ENCODE assay signal across 23 mouse cellular contexts in the genomic region with DNA sequence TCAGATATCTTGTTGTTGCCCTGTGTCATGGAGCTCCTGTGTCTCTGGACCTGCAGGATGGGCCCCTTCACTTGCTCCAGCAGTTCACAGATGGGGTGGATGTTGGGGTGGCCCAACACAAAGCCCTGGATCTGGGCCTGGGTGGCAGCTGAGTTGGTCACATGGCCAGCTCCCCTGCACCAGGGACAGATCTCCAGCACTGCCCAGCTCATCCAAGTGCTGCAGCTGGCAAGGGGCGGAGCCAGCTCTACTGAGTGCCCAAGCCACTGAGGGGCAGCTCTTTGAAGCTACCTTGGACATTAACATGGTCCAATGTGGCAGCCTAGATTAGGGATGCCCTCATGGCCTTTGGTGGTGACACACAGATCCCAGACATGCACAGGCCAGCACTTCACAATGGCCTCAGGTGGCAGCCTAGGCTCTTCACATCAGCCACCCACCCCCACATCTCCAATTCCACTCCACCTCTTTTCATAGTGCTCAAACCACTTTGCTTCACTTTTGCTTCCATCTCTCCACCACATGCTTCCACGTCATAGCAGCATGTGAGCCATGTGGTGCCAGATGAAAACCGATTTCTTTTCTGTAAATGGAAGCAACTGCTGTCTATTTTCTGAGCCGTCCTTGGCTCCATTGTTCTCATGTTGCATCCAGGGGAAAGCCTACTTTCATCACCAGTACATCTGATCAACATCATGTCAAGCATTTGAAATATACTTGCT. TPM values are rescaled to one million over a fixed set of nuclear protein-coding genes. Genes with fewer than 3 reads are reported as not detected.
DNase-seq lines count a peak whose midpoint lies in the region; ATAC-seq and TF ChIP-seq lines count a peak whose summit lies in the region.
"Had no signal": no experiment of that assay in that cellular context is flagged by ENCODE, and none has a peak within 500 bp of the region (broad histone marks: within the 10 kb centered on the region; RNA-seq: fewer than 3 reads in every experiment).

No protein-coding gene starts in this region.

- no peak overlapping the region for H3K4me3 ChIP-seq in intestine, embryonic 16.5 days (ENCODE audit: low read length)
- H3K4me3 ChIP-seq in intestine, postnatal 0 days (ENCODE audit: low read depth, low read length), result no peak overlapping the region
- no peak overlapping the region for H3K4me3 ChIP-seq in lung, embryonic 16.5 days (ENCODE audit: low read length)
- no peak overlapping the region for H3K4me3 ChIP-seq in lung, adult 2 months (replicated peaks; ENCODE audit: extremely low read depth, low read depth, low read length)
- H3K4me3 ChIP-seq in bone marrow macrophage, adult 2 months (ENCODE audit: insufficient read depth, low read length), result no peak overlapping the region
- no peak overlapping the region for H3K4me3 ChIP-seq in hindbrain, embryonic 10.5 days
- H3K4me3 ChIP-seq: embryonic facial prominence, embryonic 12.5 days; erythroblast, embryonic 14.5 days; forebrain, embryonic 13.5 days; hindbrain, embryonic 13.5 days; megakaryocyte, embryonic 14.5 days; midbrain, embryonic 15.5 days; myocyte had no signal

- H3K4me1 ChIP-seq in intestine, embryonic 16.5 days (ENCODE audit: control insufficient read depth, insufficient read depth, low read length), result 0 out of 2 replicates have a peak, but pooled peaks cover 2% of the 10 kb centered on the region
- no peaks in the 10 kb centered on the region for H3K4me1 ChIP-seq in intestine, postnatal 0 days (replicated peaks; ENCODE audit: control insufficient read depth, insufficient read depth, low read length)
- peaks cover 3% of the 10 kb centered on the region; the same call in 1 of the 2 replicates for H3K4me1 ChIP-seq in lung, embryonic 16.5 days (replicated peaks; ENCODE audit: control insufficient read depth, insufficient read depth, low read length)
- H3K4me1 ChIP-seq in lung, adult 2 months (ENCODE audit: control insufficient read depth, insufficient read depth, low read length), result peaks cover 3% of the 10 kb centered on the region
- peaks cover 67% of the 10 kb centered on the region for H3K4me1 ChIP-seq in bone marrow macrophage, adult 2 months (ENCODE audit: control insufficient read depth, insufficient read depth, low read length)
- H3K4me1 ChIP-seq in hindbrain, embryonic 10.5 days (replicated peaks), result no peaks in the 10 kb centered on the region
- H3K4me1 ChIP-seq: embryonic facial prominence, embryonic 12.5 days; forebrain, embryonic 13.5 days; hindbrain, embryonic 13.5 days; midbrain, embryonic 15.5 days had no signal

- 83% methylated on average over 4 of the region's 4 CpGs for WGBS in intestine, embryonic 16.5 days
- 88% methylated on average over 4 of the region's 4 CpGs for WGBS in intestine, postnatal 0 days
- 75% methylated on average over 4 of the region's 4 CpGs for WGBS in lung, embryonic 16.5 days
- 84% methylated on average over 4 of the region's 4 CpGs for WGBS in lung, adult 2 months
- 86% methylated on average over 4 of the region's 4 CpGs for WGBS in hindbrain, embryonic 10.5 days

- TF ChIP-seq POLR2A in lung, adult 2 months (IDR thresholded peaks at IDR 0.05; ENCODE audit: borderline replicate concordance, extremely low read depth, low read depth, low read length), result no peak
- TF ChIP-seq POLR2A in bone marrow macrophage, adult 2 months (IDR thresholded peaks at IDR 0.05; ENCODE audit: borderline replicate concordance, low read depth, low read length), result no peak

- no peaks in the 10 kb centered on the region for H3K36me3 ChIP-seq in intestine, embryonic 16.5 days (ENCODE audit: control insufficient read depth, insufficient read depth, low read length)
- no peaks in the 10 kb centered on the region for H3K36me3 ChIP-seq in intestine, postnatal 0 days (ENCODE audit: control insufficient read depth, insufficient read depth)
- H3K36me3 ChIP-seq in lung, embryonic 16.5 days (ENCODE audit: control insufficient read depth, insufficient read depth, low read length), result no peaks in the 10 kb centered on the region
- H3K36me3 ChIP-seq in hindbrain, embryonic 10.5 days, result no peaks in the 10 kb centered on the region
- H3K36me3 ChIP-seq: embryonic facial prominence, embryonic 12.5 days; hindbrain, embryonic 13.5 days; midbrain, embryonic 15.5 days had no signal

- no peak for TF ChIP-seq CTCF in intestine, postnatal 0 days (IDR thresholded peaks at IDR 0.05; ENCODE audit: low read depth)
- TF ChIP-seq CTCF in lung, adult 2 months (IDR thresholded peaks at IDR 0.05; ENCODE audit: insufficient read depth, low read length), result no peak
- TF ChIP-seq CTCF in bone marrow macrophage, adult 2 months (IDR thresholded peaks at IDR 0.05; ENCODE audit: low read depth, low read length), result no peak

- H3K27ac ChIP-seq in intestine, embryonic 16.5 days (ENCODE audit: low read length), result no peak overlapping the region
- no peak overlapping the region for H3K27ac ChIP-seq in intestine, postnatal 0 days (ENCODE audit: low read depth, low read length)
- no peak overlapping the region for H3K27ac ChIP-seq in lung, embryonic 16.5 days (ENCODE audit: low read length)
- H3K27ac ChIP-seq in bone marrow macrophage, adult 2 months (ENCODE audit: insufficient read depth, low read depth, low read length), result peak overlapping the region; percentile 23
- H3K27ac ChIP-seq in hindbrain, embryonic 10.5 days, result no peak overlapping the region
- H3K27ac ChIP-seq: embryonic facial prominence, embryonic 12.5 days; forebrain, embryonic 13.5 days; hindbrain, embryonic 13.5 days; liver, embryonic 14.5 days; midbrain, embryonic 15.5 days; stomach, postnatal 0 days had no signal

- no peaks in the 10 kb centered on the region for H3K27me3 ChIP-seq in intestine, embryonic 16.5 days (replicated peaks; ENCODE audit: control insufficient read depth, insufficient read depth, low read length)
- H3K27me3 ChIP-seq in intestine, postnatal 0 days (replicated peaks; ENCODE audit: control insufficient read depth, insufficient read depth, low read length), result no peaks in the 10 kb centered on the region
- H3K27me3 ChIP-seq in lung, embryonic 16.5 days (ENCODE audit: control insufficient read depth, insufficient read depth, low read depth, low read length), result no peaks in the 10 kb centered on the region
- H3K27me3 ChIP-seq in hindbrain, embryonic 10.5 days (ENCODE audit: insufficient read depth, poor library complexity, severe bottlenecking), result no peaks in the 10 kb centered on the region
- H3K27me3 ChIP-seq: embryonic facial prominence, embryonic 12.5 days; forebrain, embryonic 13.5 days; hindbrain, embryonic 13.5 days; midbrain, embryonic 15.5 days had no signal

- H3K4me2 ChIP-seq in intestine, embryonic 16.5 days (ENCODE audit: low read depth, low read length), result no peak overlapping the region
- no peak overlapping the region for H3K4me2 ChIP-seq in intestine, postnatal 0 days (replicated peaks; ENCODE audit: low read depth)
- no peak overlapping the region for H3K4me2 ChIP-seq in lung, embryonic 16.5 days (ENCODE audit: low read depth, low read length)
- H3K4me2 ChIP-seq: embryonic facial prominence, embryonic 12.5 days; forebrain, embryonic 13.5 days; hindbrain, embryonic 13.5 days; midbrain, embryonic 15.5 days had no signal

- ATAC-seq in intestine, embryonic 16.5 days, result peak; percentile 35; the same call in 1 of the 2 replicates
- ATAC-seq in intestine, postnatal 0 days, result no peak
- 0 out of 2 replicates have a peak, but pooled peaks have one; percentile 10 for ATAC-seq in lung, embryonic 16.5 days (ENCODE audit: low read depth)
- ATAC-seq: forebrain, embryonic 13.5 days; midbrain, embryonic 15.5 days had no signal

- no peaks in the 10 kb centered on the region for H3K9me3 ChIP-seq in intestine, embryonic 16.5 days (ENCODE audit: control insufficient read depth, low read length)
- H3K9me3 ChIP-seq in intestine, postnatal 0 days (ENCODE audit: control insufficient read depth), result no peaks in the 10 kb centered on the region
- no peaks in the 10 kb centered on the region for H3K9me3 ChIP-seq in lung, embryonic 16.5 days (ENCODE audit: control insufficient read depth, low read length)
- no peaks in the 10 kb centered on the region for H3K9me3 ChIP-seq in hindbrain, embryonic 10.5 days
- H3K9me3 ChIP-seq: embryonic facial prominence, embryonic 12.5 days; forebrain, embryonic 13.5 days; hindbrain, embryonic 13.5 days; megakaryocyte, embryonic 14.5 days; midbrain, embryonic 15.5 days had no signal

- no peak overlapping the region for H3K9ac ChIP-seq in intestine, embryonic 16.5 days (ENCODE audit: low read depth, low read length)
- no peak overlapping the region for H3K9ac ChIP-seq in intestine, postnatal 0 days (ENCODE audit: low read depth, low read length)
- no peak overlapping the region for H3K9ac ChIP-seq in lung, embryonic 16.5 days (ENCODE audit: low read length)
- H3K9ac ChIP-seq: embryonic facial prominence, embryonic 12.5 days; forebrain, embryonic 13.5 days; hindbrain, embryonic 13.5 days; liver, embryonic 14.5 days; midbrain, embryonic 15.5 days had no signal

- DNase-seq in lung, adult 2 months, result no peak
- DNase-seq in ovary, adult 18-20 months (ENCODE audit: low spot score), result no peak
- no peak for DNase-seq in hindbrain, embryonic 10.5 days (ENCODE audit: low spot score)
- DNase-seq: cerebellum, adult 9-11 months; gastrocnemius, postnatal 36 days; heart, postnatal 10 days; kidney, adult 11 months; kidney, postnatal 10 days; lung, postnatal 14 days; retina, postnatal 1 day had no signal

RNA-seq across cellular contexts. Expression of a gene that starts 53.3 kb away (rescaled TPM):
- 105 and 133 TPM in 2 replicates for polyA plus RNA-seq in intestine, embryonic 16.5 days (2015; fragmentation: Nextera tagmentation; extraction: Ambion mirVana)
- 59.3 and 67.6 TPM in 2 replicates for polyA plus RNA-seq in intestine, postnatal 0 days (2015; fragmentation: Nextera tagmentation; extraction: Ambion mirVana)
- polyA plus RNA-seq in lung, embryonic 16.5 days (2015; fragmentation: Nextera tagmentation; extraction: Ambion mirVana), result 74.8 and 77.7 TPM in 2 replicates
- 26.6 and 54.4 TPM in 2 replicates for polyA plus RNA-seq in lung, adult 2 months (2012; rRNA removed)
- 932 and 1,066 TPM in 2 replicates for polyA plus RNA-seq in bone marrow macrophage, adult 2 months (2012; ENCODE audit: insufficient read depth, insufficient read length, missing spikeins)
- 25.3 and 26.6 TPM in 2 replicates for polyA plus RNA-seq in hindbrain, embryonic 10.5 days (2016; fragmentation: Nextera tagmentation; extraction: Ambion mirVana)
- polyA plus RNA-seq: myocyte had no signal

RNA-seq across cellular contexts. Expression of a gene that starts 53.5 kb away (rescaled TPM):
- 0.05 and 0.07 TPM in 2 replicates for polyA plus RNA-seq in intestine, embryonic 16.5 days (2015; fragmentation: Nextera tagmentation; extraction: Ambion mirVana)
- not detected in 2 replicates for polyA plus RNA-seq in intestine, postnatal 0 days (2015; fragmentation: Nextera tagmentation; extraction: Ambion mirVana)
- 0.14 and 0.19 TPM in 2 replicates for polyA plus RNA-seq in lung, embryonic 16.5 days (2015; fragmentation: Nextera tagmentation; extraction: Ambion mirVana)
- 0.03 and 0.04 TPM in 2 replicates for polyA plus RNA-seq in lung, adult 2 months (2012; rRNA removed)
- polyA plus RNA-seq in bone marrow macrophage, adult 2 months (2012; ENCODE audit: insufficient read depth, insufficient read length, missing spikeins), result 0.36 and 0.43 TPM in 2 replicates
- 0.12 and 0.13 TPM in 2 replicates for polyA plus RNA-seq in hindbrain, embryonic 10.5 days (2016; fragmentation: Nextera tagmentation; extraction: Ambion mirVana)
- polyA plus RNA-seq: embryonic facial prominence, embryonic 12.5 days; erythroblast, embryonic 14.5 days; myocyte; stomach, postnatal 0 days had no signal

RNA-seq across cellular contexts. Expression of a gene that starts 57.9 kb away (rescaled TPM):
- polyA plus RNA-seq in intestine, embryonic 16.5 days (2015; fragmentation: Nextera tagmentation; extraction: Ambion mirVana), result 4.7 and 6.8 TPM in 2 replicates
- 1.6 and 1.9 TPM in 2 replicates for polyA plus RNA-seq in intestine, postnatal 0 days (2015; fragmentation: Nextera tagmentation; extraction: Ambion mirVana)
- 0.36 and 2.4 TPM in 2 replicates for polyA plus RNA-seq in lung, embryonic 16.5 days (2015; fragmentation: Nextera tagmentation; extraction: Ambion mirVana)
- 0.09 and 0.10 TPM in 2 replicates for polyA plus RNA-seq in lung, adult 2 months (2012; rRNA removed)
- not detected in 2 replicates for polyA plus RNA-seq in bone marrow macrophage, adult 2 months (2012; ENCODE audit: insufficient read depth, insufficient read length, missing spikeins)
- not detected in 2 replicates for polyA plus RNA-seq in hindbrain, embryonic 10.5 days (2016; fragmentation: Nextera tagmentation; extraction: Ambion mirVana)
- polyA plus RNA-seq: erythroblast, embryonic 14.5 days; hindbrain, embryonic 13.5 days; midbrain, embryonic 15.5 days; myocyte had no signal
